9 mouse cellular contexts compared by ENCODE assay signal in genomic region chr11:120303559-120304349, GRCm38 (mm10). TPM values are rescaled to one million over a fixed set of nuclear protein-coding genes. Genes with fewer than 3 reads are reported as not detected.
DNase-seq lines count a peak whose midpoint lies in the region; ATAC-seq lines count a peak whose summit lies in the region.
"Had no signal": no experiment of that assay in that cellular context is flagged by ENCODE, and none has a peak within 500 bp of the region (broad histone marks: within the 10 kb centered on the region; RNA-seq: fewer than 3 reads in every experiment).

No protein-coding gene starts in this region.

- H3K9me3 ChIP-seq in neural tube, embryonic 11.5 days (ENCODE audit: control insufficient read depth, low read length): no peaks in the 10 kb centered on the region
- no peaks in the 10 kb centered on the region for H3K9me3 ChIP-seq in liver, embryonic 12.5 days (replicated peaks)

- peak overlapping the region; percentile 75 for H3K4me2 ChIP-seq in neural tube, embryonic 11.5 days (ENCODE audit: low read depth)
- H3K4me2 ChIP-seq in liver, embryonic 12.5 days: peak overlapping the region; percentile 91

- ATAC-seq in neural tube, embryonic 11.5 days (ENCODE audit: insufficient read depth, low FRiP score, low TSS enrichment): no peak
- peak; percentile 79 for ATAC-seq in liver, embryonic 12.5 days
- no peak for ATAC-seq in monocyte, adult 5-6 weeks (replicated peaks; ENCODE audit: insufficient number of reproducible peaks, low FRiP score, low TSS enrichment, poor library complexity, severe bottlenecking)

- peaks cover 11% of the 10 kb centered on the region; the same call in 1 of the 2 replicates for H3K27me3 ChIP-seq in neural tube, embryonic 11.5 days (ENCODE audit: control insufficient read depth, insufficient read depth, low read length)
- H3K27me3 ChIP-seq in liver, embryonic 12.5 days (replicated peaks): peaks cover 23% of the 10 kb centered on the region

- WGBS in neural tube, embryonic 11.5 days: 88% methylated on average over 21 of the region's 21 CpGs
- WGBS in liver, embryonic 12.5 days (ENCODE audit: insufficient replicate concordance): 28% methylated on average over 21 of the region's 21 CpGs

- DNase-seq in cerebellum, adult 9-11 months: peak; percentile 56
- no peak for DNase-seq in cerebellum, postnatal 25 days
- no peak for DNase-seq in neural tube, embryonic 11.5 days (ENCODE audit: low spot score)
- DNase-seq in neural tube, embryonic 10.5 days (ENCODE audit: extremely low spot score, low spot score): no peak
- DNase-seq in spleen, postnatal 36 days (ENCODE audit: low spot score in 2 of 2): peak; percentile 38 to 53
- no peak for DNase-seq in frontal cortex, adult 2 months (ENCODE audit: extremely low spot score in 1 of 2, low spot score in 1 of 2)

- H3K27ac ChIP-seq in neural tube, embryonic 11.5 days (ENCODE audit: low read depth, low read length): no peak overlapping the region
- H3K27ac ChIP-seq in liver, embryonic 12.5 days: peak overlapping the region; percentile 91
- H3K27ac ChIP-seq: macrophage had no signal

- peaks cover 37% of the 10 kb centered on the region for H3K4me1 ChIP-seq in neural tube, embryonic 11.5 days (ENCODE audit: control insufficient read depth, insufficient read depth, low read length)
- peaks cover 92% of the 10 kb centered on the region for H3K4me1 ChIP-seq in liver, embryonic 12.5 days

- no peaks in the 10 kb centered on the region for H3K36me3 ChIP-seq in neural tube, embryonic 11.5 days (ENCODE audit: control insufficient read depth, insufficient read depth, low read length)
- H3K36me3 ChIP-seq in liver, embryonic 12.5 days: no peaks in the 10 kb centered on the region

- H3K9ac ChIP-seq in neural tube, embryonic 11.5 days (ENCODE audit: low read length): no peak overlapping the region
- H3K9ac ChIP-seq in liver, embryonic 12.5 days: peak overlapping the region; percentile 80

- H3K4me3 ChIP-seq in neural tube, embryonic 11.5 days (ENCODE audit: low read depth, low read length): no peak overlapping the region; the same call in 1 of the 2 replicates
- H3K4me3 ChIP-seq in liver, embryonic 12.5 days: peak overlapping the region; percentile 66

RNA-seq across cellular contexts. Expression of gene Actg1, which starts 44.6 kb away (rescaled TPM):
- polyA plus RNA-seq in neural tube, embryonic 11.5 days (2014; fragmentation: Nextera tagmentation; extraction: Ambion mirVana): 3,675 and 3,804 TPM in 2 replicates
- polyA plus RNA-seq in liver, embryonic 12.5 days (2016; fragmentation: Nextera tagmentation; extraction: Ambion mirVana): 952 and 1,008 TPM in 2 replicates
- 1,138 and 1,210 TPM in 2 replicates for polyA plus RNA-seq in frontal cortex, adult 2 months (2012; rRNA removed)
- total RNA-seq in monocyte, adult 5-6 weeks (2017): 1,753 to 2,142 TPM (median 1,849 TPM) in 3 replicates

RNA-seq across cellular contexts. Expression of gene Fscn2, which starts 57.6 kb away (rescaled TPM):
- 0.42 and 0.81 TPM in 2 replicates for polyA plus RNA-seq in neural tube, embryonic 11.5 days (2014; fragmentation: Nextera tagmentation; extraction: Ambion mirVana)
- 0.16 and 0.18 TPM in 2 replicates for polyA plus RNA-seq in liver, embryonic 12.5 days (2016; fragmentation: Nextera tagmentation; extraction: Ambion mirVana)
- 0.67 and 0.82 TPM in 2 replicates for polyA plus RNA-seq in frontal cortex, adult 2 months (2012; rRNA removed)
- total RNA-seq in monocyte, adult 5-6 weeks (2017): 0.29 to 0.75 TPM in 2 of 3 replicates, not detected in the other
- polyA plus RNA-seq: macrophage had no signal

Comparison
In these comparisons a context has a peak if more than half of its experiments do, and no peak if none do; other contexts are left out.
1. DNase-seq: peak in cerebellum, adult 9-11 months (single experiment) and spleen, postnatal 36 days (2 of 2); none in cerebellum, postnatal 25 days (0 of 2), neural tube, embryonic 11.5 days (single experiment), neural tube, embryonic 10.5 days (single experiment) and frontal cortex, adult 2 months (0 of 2).